Mouse (Mus musculus): ENCODE results near the gene Rilpl1.

DNA sequence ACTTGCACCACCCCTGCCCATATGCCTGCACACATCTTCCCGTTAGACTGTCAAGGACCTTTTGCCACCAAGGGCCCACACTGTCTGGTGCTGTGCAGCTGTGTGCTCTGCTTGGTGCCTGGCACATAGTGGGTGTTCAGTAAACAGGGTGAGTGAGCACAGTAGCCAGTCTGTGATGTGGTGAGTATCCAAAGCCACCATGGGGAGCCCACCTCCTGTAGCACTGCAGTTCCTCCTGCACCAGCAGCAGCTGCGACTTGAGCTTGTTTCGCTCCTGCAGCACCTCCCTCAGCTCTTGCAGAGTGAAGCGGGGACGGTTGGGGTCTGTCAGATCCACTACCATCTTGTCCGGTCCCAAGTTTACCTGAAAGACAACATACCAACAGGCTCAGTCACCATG is 61.7 kb downstream of the Rilpl1 start:
- TF ChIP-seq POLR2A (IDR thresholded peaks at IDR 0.05; ENCODE audit: control insufficient read depth, low read depth, low read length) (no peak), CTCF (IDR thresholded peaks at IDR 0.05; ENCODE audit: control insufficient read depth, insufficient read depth, insufficient replicate concordance, low read depth, low read length) (no peak)

Measured in testis, adult 2 months (tissue).